ENCODE assay signal across 8 mouse cellular contexts in genomic region chr11:4187318-4187700, GRCm38 (mm10). TPM values are rescaled to one million over a fixed set of nuclear protein-coding genes. Genes with fewer than 3 reads are reported as not detected.
DNase-seq lines count a peak whose midpoint lies in the region; ATAC-seq and TF ChIP-seq lines count a peak whose summit lies in the region.

No protein-coding gene starts in this region.

- H3K4me1 ChIP-seq in heart, embryonic 13.5 days = peaks cover 35% of the 10 kb centered on the region
- H3K4me1 ChIP-seq in ES-E14 (ENCODE audit: control insufficient read depth in 2 of 2, insufficient read depth in 2 of 2, low read length in 2 of 2, poor library complexity in 1 of 2) = peaks cover 0 to 4% of the 10 kb centered on the region in 2 experiments; a peak in 1 of 4 replicates
- H3K4me1 ChIP-seq in forebrain, embryonic 12.5 days = peaks cover 17% of the 10 kb centered on the region
- peaks cover 3% of the 10 kb centered on the region in 2 experiments; a peak in 3 of 4 replicates for H3K4me1 ChIP-seq in liver, embryonic 14.5 days (replicated peaks; ENCODE audit: control insufficient read depth in 2 of 2, insufficient read depth in 2 of 2, low read length in 1 of 2)

- intact Hi-C loops in gastrocnemius, postnatal 36 days (cut with DNase I) = loop anchor here (2.0 kb wide), 1 partner anchor 27 kb away; the partner anchor contains the start of genes Ccdc157 and Sf3a1

- peak overlapping the region; percentile 95 for H3K4me2 ChIP-seq in heart, embryonic 13.5 days
- peak overlapping the region; percentile 70 for H3K4me2 ChIP-seq in forebrain, embryonic 12.5 days
- peak overlapping the region; percentile 91 for H3K4me2 ChIP-seq in liver, embryonic 14.5 days (ENCODE audit: low read depth)

- H3K9ac ChIP-seq in heart, embryonic 13.5 days = peak overlapping the region; percentile 96
- peak overlapping the region; percentile 92 for H3K9ac ChIP-seq in ES-E14 (ENCODE audit: insufficient read depth, low read depth, low read length, poor library complexity, severe bottlenecking)
- peak overlapping the region; percentile 87 for H3K9ac ChIP-seq in forebrain, embryonic 12.5 days
- peak overlapping the region; percentile 78 for H3K9ac ChIP-seq in liver, embryonic 14.5 days (replicated peaks)

- H3K9me3 ChIP-seq in heart, embryonic 13.5 days = no peaks in the 10 kb centered on the region
- H3K9me3 ChIP-seq in ES-E14 (ENCODE audit: control insufficient read depth, insufficient read depth, low read depth, low read length) = no peaks in the 10 kb centered on the region
- H3K9me3 ChIP-seq in forebrain, embryonic 12.5 days = no peaks in the 10 kb centered on the region
- no peaks in the 10 kb centered on the region for H3K9me3 ChIP-seq in liver, embryonic 14.5 days (ENCODE audit: control insufficient read depth, low read length)

- peaks cover 13% of the 10 kb centered on the region for H3K36me3 ChIP-seq in heart, embryonic 13.5 days
- peaks cover 10% of the 10 kb centered on the region for H3K36me3 ChIP-seq in ES-E14 (ENCODE audit: control insufficient read depth, insufficient read depth, low read length, poor library complexity, severe bottlenecking)
- H3K36me3 ChIP-seq in forebrain, embryonic 12.5 days (replicated peaks) = peaks cover 10% of the 10 kb centered on the region
- peaks cover 5% of the 10 kb centered on the region for H3K36me3 ChIP-seq in liver, embryonic 14.5 days (replicated peaks; ENCODE audit: control insufficient read depth, insufficient read depth, low read depth)

- no peak for DNase-seq in heart, adult 11 months
- DNase-seq in ES-E14 (ENCODE audit: low read depth, low spot score) = no peak
- peak in 1 of 3 experiments; percentile 10 for DNase-seq in liver, embryonic 14.5 days (ENCODE audit: low read depth in 3 of 3, low spot score in 3 of 3)
- no peak for DNase-seq in gastrocnemius, postnatal 36 days
- DNase-seq in spleen, postnatal 36 days (ENCODE audit: low spot score in 2 of 2) = no peak
- no peak for DNase-seq in adrenal gland, postnatal 4 days (ENCODE audit: low spot score in 2 of 2)

- no peak for TF ChIP-seq CTCF in liver, embryonic 14.5 days (IDR thresholded peaks at IDR 0.05; ENCODE audit: low read depth)

- no peaks in the 10 kb centered on the region for H3K27me3 ChIP-seq in heart, embryonic 13.5 days (replicated peaks)
- no peaks in the 10 kb centered on the region for H3K27me3 ChIP-seq in forebrain, embryonic 12.5 days
- no peaks in the 10 kb centered on the region for H3K27me3 ChIP-seq in liver, embryonic 14.5 days (ENCODE audit: control insufficient read depth, insufficient read depth, low read length)

- H3K27ac ChIP-seq in heart, embryonic 13.5 days (replicated peaks) = no peak overlapping the region
- no peak overlapping the region for H3K27ac ChIP-seq in ES-E14 (ENCODE audit: insufficient read depth, low read depth, low read length, poor library complexity, severe bottlenecking)
- H3K27ac ChIP-seq in forebrain, embryonic 12.5 days = no peak overlapping the region
- no peak overlapping the region for H3K27ac ChIP-seq in liver, embryonic 14.5 days

- no peak for ATAC-seq in heart, embryonic 13.5 days (ENCODE audit: extremely low read depth, insufficient number of reproducible peaks, low FRiP score, low TSS enrichment)
- ATAC-seq in forebrain, embryonic 12.5 days (ENCODE audit: low FRiP score) = 0 out of 2 replicates have a peak, but pooled peaks have one; percentile 8
- no peak for ATAC-seq in liver, embryonic 14.5 days (ENCODE audit: insufficient read depth)

- in situ Hi-C loops in ES-E14 (cut with MboI; ENCODE audit: low sequenced_read_pairs in 2 of 2, unreplicated experiment in 2 of 2) = no loop called here

- peak overlapping the region; percentile 92 for H3K4me3 ChIP-seq in heart, embryonic 13.5 days
- H3K4me3 ChIP-seq in ES-E14 (ENCODE audit: insufficient read depth in 1 of 2, low read depth in 1 of 2, low read length in 2 of 2, poor library complexity in 1 of 2, severe bottlenecking in 1 of 2) = peak overlapping the region; percentile 88 to 98
- peak overlapping the region; percentile 82 for H3K4me3 ChIP-seq in forebrain, embryonic 12.5 days (replicated peaks)
- peak overlapping the region; percentile 67 to 86 for H3K4me3 ChIP-seq in liver, embryonic 14.5 days (ENCODE audit: insufficient read depth in 1 of 2, low read depth in 2 of 2, low read length in 2 of 2)

- TF ChIP-seq EP300 in liver, embryonic 14.5 days (IDR thresholded peaks at IDR 0.05; ENCODE audit: low read depth) = no peak

- 13% methylated on average over 9 of the region's 9 CpGs for WGBS in heart, embryonic 13.5 days
- WGBS in forebrain, embryonic 12.5 days = 18% methylated on average over 9 of the region's 9 CpGs
- 20% methylated on average over 9 of the region's 9 CpGs for WGBS in liver, embryonic 14.5 days (ENCODE audit: insufficient replicate concordance)

TF ChIP-seq in ES-E14, 5 proteins besides CTCF, POLR2A, EP300 and RAD21:
- TF ChIP-seq CHD2 (IDR thresholded peaks at IDR 0.05; ENCODE audit: low read depth, low read length) (no peak), ZNF384 (IDR thresholded peaks at IDR 0.05; ENCODE audit: low read depth, low read length) (no peak), HCFC1 (IDR thresholded peaks at IDR 0.05; ENCODE audit: borderline replicate concordance, insufficient read depth, low read length) (no peak), ZC3H11A (IDR thresholded peaks at IDR 0.05; ENCODE audit: borderline replicate concordance, low read depth, low read length) (no peak), MAFK (IDR thresholded peaks at IDR 0.05; ENCODE audit: insufficient read depth, low read depth, low read length) (no peak)

RNA-seq across cellular contexts. Expression of gene Tbc1d10a, which starts 0.7 kb away (rescaled TPM):
- polyA plus RNA-seq in heart, embryonic 13.5 days (2015; fragmentation: Nextera tagmentation; extraction: Ambion mirVana) = 13.6 and 14.0 TPM in 2 replicates
- total RNA-seq in ES-E14 (2012; rRNA removed) = 40.9 and 45.7 TPM in 2 replicates
- polyA plus RNA-seq in forebrain, embryonic 12.5 days (2016; fragmentation: Nextera tagmentation; extraction: Ambion mirVana) = 22.3 and 26.7 TPM in 2 replicates
- polyA plus RNA-seq in liver, embryonic 14.5 days (2012; rRNA removed) = 5.3 and 6.2 TPM in 2 replicates
- polyA plus RNA-seq in liver, embryonic 14.5 days (2014; fragmentation: Nextera tagmentation; extraction: Ambion mirVana) = 2.6 and 3.4 TPM in 2 replicates
- total RNA-seq in gastrocnemius, postnatal 36 days (2021) = 1 to 10 TPM; 3.7 to 4.4 TPM
- total RNA-seq in adrenal gland, postnatal 4 days (2021) = 10 to 100 TPM; 19.0 to 19.9 TPM

RNA-seq across cellular contexts. Expression of gene Sf3a1, which starts 27.2 kb away (rescaled TPM):
- polyA plus RNA-seq in heart, embryonic 13.5 days (2015; fragmentation: Nextera tagmentation; extraction: Ambion mirVana) = 33.3 TPM in 2 replicates
- 49.1 and 57.4 TPM in 2 replicates for total RNA-seq in ES-E14 (2012; rRNA removed)
- 83.9 and 88.4 TPM in 2 replicates for polyA plus RNA-seq in forebrain, embryonic 12.5 days (2016; fragmentation: Nextera tagmentation; extraction: Ambion mirVana)
- 16.4 and 18.6 TPM in 2 replicates for polyA plus RNA-seq in liver, embryonic 14.5 days (2012; rRNA removed)
- 23.5 and 24.2 TPM in 2 replicates for polyA plus RNA-seq in liver, embryonic 14.5 days (2014; fragmentation: Nextera tagmentation; extraction: Ambion mirVana)
- 10 to 100 TPM; 16.2 to 17.0 TPM for total RNA-seq in gastrocnemius, postnatal 36 days (2021)
- 10 to 100 TPM; 70.4 to 71.6 TPM for total RNA-seq in adrenal gland, postnatal 4 days (2021)

RNA-seq across cellular contexts. Expression of gene Ccdc157, which starts 27.2 kb away (rescaled TPM):
- polyA plus RNA-seq in heart, embryonic 13.5 days (2015; fragmentation: Nextera tagmentation; extraction: Ambion mirVana) = 3.5 and 5.1 TPM in 2 replicates
- total RNA-seq in ES-E14 (2012; rRNA removed) = 4.3 and 5.8 TPM in 2 replicates
- 7.4 and 8.5 TPM in 2 replicates for polyA plus RNA-seq in forebrain, embryonic 12.5 days (2016; fragmentation: Nextera tagmentation; extraction: Ambion mirVana)
- polyA plus RNA-seq in liver, embryonic 14.5 days (2012; rRNA removed) = 0.88 and 0.97 TPM in 2 replicates
- polyA plus RNA-seq in liver, embryonic 14.5 days (2014; fragmentation: Nextera tagmentation; extraction: Ambion mirVana) = 0.32 and 0.47 TPM in 2 replicates
- total RNA-seq in gastrocnemius, postnatal 36 days (2021) = 1 to 10 TPM; 2.6 to 2.8 TPM
- 10 to 100 TPM; 13.8 to 18.6 TPM for total RNA-seq in adrenal gland, postnatal 4 days (2021)

RNA-seq across cellular contexts. Expression of gene Castor1, which starts 30.7 kb away (rescaled TPM):
- polyA plus RNA-seq in heart, embryonic 13.5 days (2015; fragmentation: Nextera tagmentation; extraction: Ambion mirVana) = 3.5 and 4.6 TPM in 2 replicates
- 45.5 and 72.0 TPM in 2 replicates for total RNA-seq in ES-E14 (2012; rRNA removed)
- 1.8 and 2.2 TPM in 2 replicates for polyA plus RNA-seq in forebrain, embryonic 12.5 days (2016; fragmentation: Nextera tagmentation; extraction: Ambion mirVana)
- 1.0 and 1.1 TPM in 2 replicates for polyA plus RNA-seq in liver, embryonic 14.5 days (2012; rRNA removed)
- 1.4 and 1.5 TPM in 2 replicates for polyA plus RNA-seq in liver, embryonic 14.5 days (2014; fragmentation: Nextera tagmentation; extraction: Ambion mirVana)
- 1 to 10 TPM; 2.2 to 3.0 TPM for total RNA-seq in gastrocnemius, postnatal 36 days (2021)
- 1 to 10 TPM; 6.3 to 6.6 TPM for total RNA-seq in adrenal gland, postnatal 4 days (2021)

RNA-seq across cellular contexts. Expression of gene Osm, which starts 48.9 kb away (rescaled TPM):
- 0.08 TPM in 1 of 2 replicates, not detected in the other for polyA plus RNA-seq in heart, embryonic 13.5 days (2015; fragmentation: Nextera tagmentation; extraction: Ambion mirVana)
- 0.98 and 1.8 TPM in 2 replicates for total RNA-seq in ES-E14 (2012; rRNA removed)
- polyA plus RNA-seq in forebrain, embryonic 12.5 days (2016; fragmentation: Nextera tagmentation; extraction: Ambion mirVana) = not detected in 2 replicates
- 0.85 and 0.88 TPM in 2 replicates for polyA plus RNA-seq in liver, embryonic 14.5 days (2012; rRNA removed)
- 0.34 and 0.41 TPM in 2 replicates for polyA plus RNA-seq in liver, embryonic 14.5 days (2014; fragmentation: Nextera tagmentation; extraction: Ambion mirVana)
- total RNA-seq in gastrocnemius, postnatal 36 days (2021) = not detected
- under 1 TPM; 0.11 to 0.23 TPM for total RNA-seq in adrenal gland, postnatal 4 days (2021)
